Mouse (Mus musculus) embryonic facial prominence, embryonic 13.5 days (tissue): ENCODE data around the gene Rasgrp4. TPM values are rescaled to one million over a fixed set of nuclear protein-coding genes. Genes with fewer than 3 reads are reported as not detected.
"Not testable (repeated sequence)": the region's sequence is repeated elsewhere in the genome, so short reads cannot be mapped to it uniquely, and the experiment has no call there.

ENCODE experiments used
- ATAC-seq: fragments of 200-750 bp; cut with Nextera tagmentation; 2 replicates; pipeline ENCODE4 v1.8.0; 2017; ENCODE audit warnings: low read depth; ENCODE audit not compliant: insufficient number of reproducible peaks, insufficient read depth, low FRiP score, low TSS enrichment
- H3K27ac ChIP-seq: fragments of 300-500 bp; sonication (generic); 2 replicates; pipeline ENCODE4 v1.5.1; 2015; ENCODE audit warnings: moderate library complexity, mild to moderate bottlenecking, inconsistent platforms
- H3K27me3 ChIP-seq: fragments of 300-500 bp; sonication (generic); 2 replicates; pipeline ENCODE4 v1.6.1; 2015; ENCODE audit warnings: mild to moderate bottlenecking, inconsistent platforms
- H3K36me3 ChIP-seq: fragments of 300-500 bp; sonication (generic); 2 replicates; pipeline ENCODE4 v1.6.1; 2015; ENCODE audit warnings: mild to moderate bottlenecking, inconsistent platforms
- H3K4me1 ChIP-seq: fragments of 300-500 bp; sonication (generic); 2 replicates; pipeline ENCODE4 v1.6.1; 2015; ENCODE audit warnings: inconsistent platforms
- H3K4me2 ChIP-seq: fragments of 300-500 bp; sonication (generic); 2 replicates; pipeline ENCODE4 v1.6.1; 2015; ENCODE audit warnings: moderate library complexity, mild to moderate bottlenecking, inconsistent platforms
- H3K4me3 ChIP-seq: fragments of 300-500 bp; sonication (generic); 2 replicates; pipeline ENCODE4 v1.5.1; 2015; ENCODE audit warnings: mild to moderate bottlenecking, inconsistent platforms
- H3K9ac ChIP-seq: fragments of 300-500 bp; sonication (generic); 2 replicates; pipeline ENCODE4 v1.6.1; 2015; ENCODE audit warnings: mild to moderate bottlenecking, inconsistent platforms
- H3K9me3 ChIP-seq: fragments of 300-500 bp; sonication (generic); 2 replicates; pipeline ENCODE4 v1.6.1; 2016; ENCODE audit warnings: inconsistent platforms
- WGBS: fragments of 180-500 bp; shearing (Covaris S2); methylation state at CpG from one replicate; pipeline ENCODE4 v1.1.7; 2015; ENCODE audit warnings: mixed read lengths; 5-methylcytosine and 5-hydroxymethylcytosine counted together
- polyA plus RNA-seq: library from polyadenylated mRNA; unstranded; fragments of >200 nt; fragmentation: Nextera tagmentation; extraction: Ambion mirVana; gene quantifications from 2 replicates; pipeline ENCODE4 v1.2.1, GENCODE M21; 2015

Gene Rasgrp4
- polyA plus RNA-seq, 1 experiment from 2014 or later: 1.3 TPM

DNA sequence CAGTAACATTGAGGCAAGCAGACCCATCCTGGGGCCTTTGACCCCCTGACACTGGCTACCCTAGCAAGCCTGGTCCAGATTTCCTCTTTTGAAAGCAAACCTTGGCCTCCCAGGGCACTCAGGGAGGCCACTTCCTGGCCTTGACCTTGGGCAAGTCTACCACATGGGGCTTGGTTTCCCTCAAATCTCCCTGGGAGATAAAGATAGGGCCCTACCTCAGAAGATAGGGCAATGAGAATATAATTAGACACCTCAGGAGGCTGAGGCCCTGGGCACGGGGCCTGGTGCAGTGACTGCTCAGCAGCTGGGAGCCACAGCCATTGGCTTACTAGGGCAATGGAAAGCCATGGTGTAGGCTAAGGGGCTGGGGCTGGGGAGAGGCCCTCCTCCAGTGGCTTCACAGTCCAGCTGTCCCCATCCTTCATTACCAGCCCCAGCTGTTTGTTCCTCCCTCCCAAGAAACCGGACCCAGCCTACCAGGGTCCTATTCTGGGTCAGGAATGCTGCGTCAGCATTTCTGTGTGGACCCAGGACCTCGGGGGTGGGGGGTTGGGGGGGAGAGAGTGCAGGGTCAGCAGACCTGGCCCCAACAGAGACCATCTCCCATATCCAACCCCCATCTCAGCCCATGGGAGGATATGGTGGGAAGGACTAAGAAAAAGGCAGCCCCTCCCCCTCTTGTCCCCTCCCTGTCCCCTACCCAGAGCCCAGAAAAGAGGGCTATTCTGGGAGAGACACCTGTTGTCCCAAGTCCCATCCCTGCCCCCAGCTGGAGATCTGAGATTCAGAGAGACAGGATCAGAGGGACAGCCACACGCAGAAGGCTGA, 10.9 kb upstream of the Rasgrp4 start:
- H3K4me2 ChIP-seq: peak overlapping the region; percentile 87
- no peak overlapping the region for H3K9ac ChIP-seq
- H3K36me3 ChIP-seq: no peaks in the 10 kb centered on the region
- WGBS: 50% methylated on average over 5 of the region's 5 CpGs
- no peaks in the 10 kb centered on the region for H3K27me3 ChIP-seq
- no peak for ATAC-seq
- H3K4me3 ChIP-seq: peak overlapping the region; percentile 49
- peaks cover 8% of the 10 kb centered on the region; the same call in 1 of the 2 replicates for H3K4me1 ChIP-seq
- H3K27ac ChIP-seq: no peak overlapping the region
- H3K9me3 ChIP-seq: no peaks in the 10 kb centered on the region

DNA sequence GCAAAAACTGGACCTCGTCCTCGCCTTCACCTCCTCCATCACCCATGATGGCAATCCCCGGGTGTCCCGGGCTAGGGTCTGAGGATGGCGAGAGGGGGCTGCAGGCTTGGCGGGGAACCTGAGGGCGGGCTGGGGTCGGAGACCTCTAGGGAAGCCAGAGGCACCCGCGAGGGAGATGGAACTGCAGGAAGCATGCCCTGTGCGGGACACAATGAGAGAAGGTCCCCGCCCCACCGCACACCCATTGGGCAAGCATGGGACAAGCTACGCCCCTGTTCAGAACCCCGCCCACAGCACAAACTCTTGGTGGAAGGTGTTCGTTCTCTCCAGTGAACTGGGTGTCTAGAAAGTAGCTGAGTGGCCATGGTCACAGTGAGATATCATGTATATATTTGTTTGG, 9.7 kb upstream of the Rasgrp4 start, which contains the start of gene Ryr1:
Ryr1 (minus strand) TSS at position 210 of the 400 bp plus-strand sequence.
- no peak within 1 kb of the TSS for H3K27ac ChIP-seq
- peak within 1 kb of the TSS; percentile 87 for H3K4me2 ChIP-seq
- H3K36me3 ChIP-seq: no peaks in the 10 kb centered on the region
- no peaks in the 10 kb centered on the region for H3K9me3 ChIP-seq
- H3K27me3 ChIP-seq: no peaks in the 10 kb centered on the region
- WGBS: under 1% methylated on average over 16 of the region's 16 CpGs
- peak within 1 kb of the TSS; percentile 75 for H3K9ac ChIP-seq
- peak within 1 kb of the TSS; percentile 49 for H3K4me3 ChIP-seq
- ATAC-seq: peak; percentile 77; the same call in 1 of the 2 replicates
- H3K4me1 ChIP-seq: peaks cover 8% of the 10 kb centered on the region; the same call in 1 of the 2 replicates

GRCm38 (mm10) chr7:29126173-29126915, 8.3 kb upstream of the Rasgrp4 start:
- no peak overlapping the region for H3K4me2 ChIP-seq
- ATAC-seq: no peak
- no peaks in the 10 kb centered on the region for H3K9me3 ChIP-seq
- H3K4me1 ChIP-seq: peaks cover 8% of the 10 kb centered on the region; the same call in 1 of the 2 replicates
- no peak overlapping the region for H3K9ac ChIP-seq
- WGBS: 26% methylated on average over 7 of the region's 7 CpGs
- H3K27me3 ChIP-seq: no peaks in the 10 kb centered on the region
- no peak overlapping the region for H3K4me3 ChIP-seq
- H3K36me3 ChIP-seq: no peaks in the 10 kb centered on the region
- H3K27ac ChIP-seq: no peak overlapping the region

GRCm38 (mm10) chr7:29128725-29129124, 5.9 kb upstream of the Rasgrp4 start:
- Histone ChIP-seq H3K9ac (no peak overlapping the region), H3K36me3 (no peaks in the 10 kb centered on the region), H3K27ac (no peak overlapping the region), H3K4me2 (no peak overlapping the region), H3K9me3 (no peaks in the 10 kb centered on the region), H3K4me3 (no peak overlapping the region), H3K4me1 (peaks cover 8% of the 10 kb centered on the region; the same call in 1 of the 2 replicates), H3K27me3 (no peaks in the 10 kb centered on the region)
- no peak for ATAC-seq
- WGBS: 57% methylated on average over 2 of the region's 2 CpGs

DNA sequence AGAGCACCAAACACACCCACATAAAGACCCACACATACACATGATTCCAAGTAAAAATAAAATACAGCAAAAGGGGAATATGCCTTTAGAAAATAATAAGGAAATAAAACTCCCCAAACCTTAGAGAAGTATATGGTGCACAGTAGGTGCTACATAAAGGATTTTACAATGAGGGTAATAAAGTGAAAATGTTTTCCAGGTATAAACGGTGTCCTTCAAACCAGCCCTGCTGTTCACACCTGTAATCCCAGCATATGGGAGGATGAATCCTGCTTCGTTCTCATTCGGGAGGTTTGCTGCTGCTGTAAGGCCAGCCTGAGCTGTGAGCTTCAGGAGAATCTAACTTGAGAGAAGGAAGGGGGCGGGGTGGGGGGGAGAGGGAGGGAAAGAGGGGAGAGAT, 421 bp upstream of the Rasgrp4 start:
- H3K9ac ChIP-seq: peak overlapping the region; percentile 44

DNA sequence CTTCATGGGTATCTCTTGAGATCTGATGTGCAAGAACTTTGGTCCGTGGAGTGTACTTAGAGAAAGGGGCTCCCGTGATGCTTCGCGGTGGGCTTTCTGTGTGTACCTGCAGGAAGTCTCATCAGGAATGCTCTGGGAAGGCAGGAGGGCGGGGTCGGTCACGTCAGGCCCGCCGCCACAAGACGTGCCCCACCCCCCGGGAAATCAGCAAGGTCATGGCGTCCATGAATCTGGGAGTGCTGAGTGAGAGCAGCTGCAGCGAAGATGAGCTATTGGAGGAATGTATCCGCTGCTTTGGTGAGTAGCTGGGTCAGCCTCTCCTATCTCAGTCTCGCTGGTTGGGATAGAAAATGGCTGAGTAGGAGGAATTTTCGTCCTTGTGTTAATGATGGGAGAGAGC, 2.8 kb downstream of the Rasgrp4 start:
- H3K4me3 ChIP-seq: no peak overlapping the region

More for the DNA sequence above, 421 bp upstream of the Rasgrp4 start:
- Histone ChIP-seq H3K4me1 (peaks cover 7% of the 10 kb centered on the region), H3K36me3 (no peaks in the 10 kb centered on the region), H3K27ac (no peak overlapping the region), H3K4me2 (peak overlapping the region; percentile 67), H3K27me3 (no peaks in the 10 kb centered on the region; the same call in 1 of the 2 replicates), H3K4me3 (peak overlapping the region; percentile 37), H3K9me3 (no peaks in the 10 kb centered on the region)
- 5% methylated on average over 4 of the region's 4 CpGs for WGBS
- no peak for ATAC-seq

DNA sequence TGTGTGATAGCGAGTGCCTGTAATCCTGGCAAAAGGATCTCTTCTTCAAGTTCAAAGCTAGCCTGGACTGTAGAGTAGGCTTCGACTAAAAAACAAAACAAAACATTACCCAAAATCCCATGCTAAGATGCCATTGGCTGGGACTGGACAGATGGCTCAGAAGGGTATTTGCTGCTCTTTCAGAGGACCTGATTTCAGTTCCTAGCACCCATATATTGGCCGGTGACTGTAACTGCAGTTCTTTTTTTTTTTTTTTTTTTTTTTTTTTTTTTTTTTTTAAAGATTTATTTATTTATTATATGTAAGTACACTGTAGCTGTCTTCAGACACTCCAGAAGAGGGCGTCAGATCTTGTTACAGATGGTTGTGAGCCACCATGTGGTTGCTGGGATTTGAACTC, 4.6 kb downstream of the Rasgrp4 start:
- 87% methylated on average over 3 of the region's 4 CpGs for WGBS
- H3K4me3 ChIP-seq, H3K4me2 ChIP-seq, H3K27ac ChIP-seq, H3K9ac ChIP-seq, H3K9me3 ChIP-seq, H3K4me1 ChIP-seq, H3K36me3 ChIP-seq, H3K27me3 ChIP-seq, ATAC-seq: not testable (repeated sequence)

More for the DNA sequence above, 2.8 kb downstream of the Rasgrp4 start:
- Histone ChIP-seq H3K27me3 (no peaks in the 10 kb centered on the region; the same call in 1 of the 2 replicates), H3K4me1 (peaks cover 7% of the 10 kb centered on the region), H3K36me3 (no peaks in the 10 kb centered on the region), H3K4me2 (no peak overlapping the region), H3K27ac (no peak overlapping the region), H3K9me3 (no peaks in the 10 kb centered on the region), H3K9ac (no peak overlapping the region)
- ATAC-seq: no peak
- 49% methylated on average over 16 of the region's 16 CpGs for WGBS

DNA sequence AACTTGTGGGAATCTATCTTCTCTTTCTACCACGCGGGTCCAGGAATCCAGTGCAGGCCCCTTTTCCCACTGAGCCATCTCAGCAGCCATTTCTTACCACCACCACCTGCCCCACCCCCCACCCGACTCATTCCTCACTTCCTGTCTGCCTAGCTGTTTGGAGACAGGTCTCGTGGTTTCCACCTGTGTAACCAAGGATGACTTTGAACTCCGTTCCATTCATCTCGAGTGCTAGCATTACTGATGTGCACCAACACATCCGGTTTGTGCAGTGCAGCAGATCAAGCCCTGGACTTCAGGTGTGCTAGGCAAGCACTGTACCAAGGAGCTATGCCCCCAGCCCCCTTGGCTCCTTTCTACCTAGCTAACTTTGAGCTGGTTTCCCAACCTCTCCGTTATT, 6.8 kb downstream of the Rasgrp4 start:
- 75% methylated on average over 8 of the region's 8 CpGs for WGBS
- no peaks in the 10 kb centered on the region for H3K4me1 ChIP-seq
- no peak overlapping the region for H3K9ac ChIP-seq
- no peak overlapping the region for H3K27ac ChIP-seq
- H3K36me3 ChIP-seq: no peaks in the 10 kb centered on the region
- no peak overlapping the region for H3K4me3 ChIP-seq
- H3K4me2 ChIP-seq: no peak overlapping the region
- no peaks in the 10 kb centered on the region for H3K9me3 ChIP-seq
- ATAC-seq: no peak
- H3K27me3 ChIP-seq: no peaks in the 10 kb centered on the region

DNA sequence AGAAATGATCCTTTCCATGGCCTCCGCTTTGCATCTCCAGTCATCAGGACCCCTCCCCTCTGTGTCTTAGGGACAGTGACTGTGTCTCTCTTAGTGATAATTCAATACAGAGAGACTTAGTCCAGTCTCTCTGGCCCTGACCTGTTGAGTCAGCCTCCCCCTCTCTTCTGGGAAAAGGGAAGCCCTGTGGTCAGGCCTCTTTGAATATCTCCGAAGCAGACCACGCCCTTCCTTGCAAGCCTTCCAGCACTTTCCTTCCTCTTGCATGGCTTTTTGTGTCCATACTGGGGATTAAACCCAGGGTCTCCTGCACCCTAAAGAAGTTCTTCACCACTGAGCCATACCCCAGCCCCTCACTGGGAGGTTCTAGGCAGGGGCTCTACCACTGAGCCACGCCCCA, 9.4 kb downstream of the Rasgrp4 start:
- 92% methylated on average over 4 of the region's 4 CpGs for WGBS
- no peak for ATAC-seq

DNA sequence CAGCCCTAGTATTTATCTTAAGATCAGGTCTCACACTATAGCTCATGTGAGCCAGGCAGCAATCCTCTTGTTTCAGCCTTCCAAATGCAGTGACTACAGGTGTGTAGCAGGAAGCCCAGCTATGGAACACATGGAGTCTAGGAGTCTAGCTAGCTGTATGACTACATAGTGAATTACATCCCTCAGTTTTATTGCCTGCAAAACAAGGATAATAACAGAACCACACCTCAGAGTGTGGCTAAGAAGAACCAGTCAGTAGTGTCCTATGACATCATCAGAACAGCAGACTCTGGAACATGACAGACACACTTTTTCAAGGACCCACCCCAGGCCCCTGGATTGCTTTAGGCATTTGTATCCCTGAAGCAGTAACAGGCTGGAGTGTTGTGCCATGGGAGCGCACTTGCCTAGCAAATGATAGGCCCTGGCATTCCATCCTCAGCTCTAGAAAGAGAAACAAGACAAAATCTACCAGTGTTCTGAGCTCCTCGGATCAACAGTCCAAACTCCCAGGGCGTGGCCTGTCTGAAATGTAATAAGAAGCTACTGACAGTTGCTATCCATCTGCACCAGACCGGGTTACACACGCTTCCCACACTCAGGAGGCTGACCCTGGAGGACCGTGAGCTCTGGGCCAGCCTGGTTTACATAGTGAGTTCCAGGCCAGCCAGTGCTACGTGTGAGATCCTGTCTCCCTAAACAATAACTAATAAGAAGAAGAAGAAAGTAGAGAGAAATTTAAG, 12.1 kb downstream of the Rasgrp4 start:
- no peak overlapping the region for H3K27ac ChIP-seq
- H3K4me3 ChIP-seq: no peak overlapping the region
- WGBS: 79% methylated on average over 7 of the region's 7 CpGs
- H3K27me3 ChIP-seq: no peaks in the 10 kb centered on the region
- no peak overlapping the region for H3K4me2 ChIP-seq
- H3K4me1 ChIP-seq: no peaks in the 10 kb centered on the region
- no peaks in the 10 kb centered on the region for H3K36me3 ChIP-seq
- H3K9ac ChIP-seq: no peak overlapping the region
- no peak for ATAC-seq
- H3K9me3 ChIP-seq: no peaks in the 10 kb centered on the region

More for the DNA sequence above, 9.4 kb downstream of the Rasgrp4 start:
- no peaks in the 10 kb centered on the region for H3K27me3 ChIP-seq
- H3K36me3 ChIP-seq: no peaks in the 10 kb centered on the region
- H3K4me1 ChIP-seq: no peaks in the 10 kb centered on the region
- H3K9me3 ChIP-seq: no peaks in the 10 kb centered on the region
- no peak overlapping the region for H3K4me3 ChIP-seq
- no peak overlapping the region for H3K9ac ChIP-seq
- no peak overlapping the region for H3K4me2 ChIP-seq
- H3K27ac ChIP-seq: no peak overlapping the region

DNA sequence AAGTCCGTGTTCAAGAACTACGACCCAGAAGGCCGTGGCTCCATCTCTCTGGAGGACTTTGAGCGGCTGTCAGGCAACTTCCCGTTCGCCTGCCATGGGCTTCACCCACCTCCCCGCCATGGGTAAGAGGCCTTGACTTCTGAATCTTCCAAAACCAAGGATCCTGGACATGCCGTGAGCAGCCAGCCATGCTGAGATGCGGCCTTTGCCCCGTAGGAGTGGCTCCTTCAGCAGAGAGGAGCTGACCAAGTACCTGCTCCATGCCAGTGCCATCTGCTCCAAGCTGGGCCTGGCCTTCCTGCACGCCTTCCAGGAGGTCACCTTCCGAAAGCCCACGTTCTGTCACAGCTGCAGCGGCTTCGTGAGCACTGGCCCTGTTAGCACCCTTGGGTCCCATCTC, 14.1 kb downstream of the Rasgrp4 start:
- Histone ChIP-seq H3K36me3 (no peaks in the 10 kb centered on the region), H3K27ac (no peak overlapping the region), H3K27me3 (no peaks in the 10 kb centered on the region), H3K4me3 (no peak overlapping the region), H3K4me1 (no peaks in the 10 kb centered on the region), H3K9ac (no peak overlapping the region), H3K9me3 (no peaks in the 10 kb centered on the region), H3K4me2 (no peak overlapping the region)
- no peak for ATAC-seq
- WGBS: 91% methylated on average over 15 of the region's 15 CpGs
